Mouse (Mus musculus) MEL (cell line): ENCODE results near the gene Spen. TPM values are rescaled to one million over a fixed set of nuclear protein-coding genes. Genes with fewer than 3 reads are reported as not detected.

Experiments used
- DNase-seq: peaks from one replicate; pipeline ENCODE4 v3.0.0; 2011; ENCODE audit warnings: low read depth, low spot score
- H3K27ac ChIP-seq: 2 replicates; pipeline ENCODE4 v1.5.1; 2012; ENCODE audit warnings: low read depth, mild to moderate bottlenecking, control low read depth, low read length, moderate library complexity; ENCODE audit not compliant: control insufficient read depth
- H3K27me3 ChIP-seq, 2 experiments: fragments of 150-350 bp in 1 of 2; sonication (generic) in 1 of 2; 2 replicates each; pipeline ENCODE4 v1.6.1; 2012; ENCODE audit warnings: low read length in 2 of 2, mild to moderate bottlenecking in 2 of 2, improper control_type of control experiment in 1 of 2, moderate library complexity in 1 of 2; ENCODE audit not compliant: insufficient read depth in 2 of 2, control insufficient read depth in 1 of 2
- H3K36me3 ChIP-seq, 2 experiments: 2 replicates each; pipeline ENCODE4 v1.6.1; 2012 to 2014; ENCODE audit warnings: low read length in 2 of 2, improper control_type of control experiment in 1 of 2, inconsistent platforms in 1 of 2, mild to moderate bottlenecking in 1 of 2; ENCODE audit not compliant: insufficient read depth in 2 of 2, control insufficient read depth in 1 of 2
- H3K4me1 ChIP-seq, 2 experiments: fragments of 150-350 bp in 1 of 2; sonication (generic) in 1 of 2; 2 replicates each; pipeline ENCODE4 v1.6.1; 2012; ENCODE audit warnings: low read length in 2 of 2, improper control_type of control experiment in 1 of 2, mild to moderate bottlenecking in 1 of 2; ENCODE audit not compliant: insufficient read depth in 2 of 2, control insufficient read depth in 1 of 2
- H3K4me3 ChIP-seq, 2 experiments: fragments of 150-350 bp in 1 of 2; sonication (generic) in 1 of 2; 2 replicates each; pipeline ENCODE4 v1.5.1; 2012; ENCODE audit warnings: low read depth in 2 of 2, low read length in 2 of 2, mild to moderate bottlenecking in 2 of 2, moderate library complexity in 2 of 2, control low read depth in 1 of 2, improper control_type of control experiment in 1 of 2; ENCODE audit not compliant: control insufficient read depth in 1 of 2, insufficient read depth in 1 of 2
- H3K79me2 ChIP-seq: 2 replicates; pipeline ENCODE4 v1.6.1; 2012; ENCODE audit warnings: mild to moderate bottlenecking, low read length, moderate library complexity; ENCODE audit not compliant: control insufficient read depth, poor library complexity, insufficient read depth
- H3K9ac ChIP-seq: 2 replicates; pipeline ENCODE4 v1.6.1; 2012; ENCODE audit warnings: low read depth, mild to moderate bottlenecking, control low read depth, low read length, moderate library complexity; ENCODE audit not compliant: control insufficient read depth, poor library complexity, severe bottlenecking
- H3K9me3 ChIP-seq: fragments of 150-350 bp; sonication (generic); replicated peaks from 2 replicates; pipeline ENCODE4 v1.6.1; 2012; ENCODE audit warnings: mild to moderate bottlenecking, low read length, improper control_type of control experiment, moderate library complexity; ENCODE audit not compliant: insufficient read depth
- BHLHE40 ChIP-seq: IDR thresholded peaks from 2 replicates; pipeline ENCODE4 v1.6.1; 2012; ENCODE audit warnings: low read depth, mild to moderate bottlenecking, inconsistent platforms, low read length, improper control_type of control experiment, borderline replicate concordance
- CHD1 ChIP-seq: IDR thresholded peaks from 2 replicates; pipeline ENCODE4 v1.6.1; 2012; ENCODE audit warnings: low read depth, mild to moderate bottlenecking, inconsistent platforms, low read length, improper control_type of control experiment
- E2F4 ChIP-seq: IDR thresholded peaks from 2 replicates; pipeline ENCODE4 v1.6.1; 2011; ENCODE audit warnings: low read depth, low read length, improper control_type of control experiment, borderline replicate concordance
- ELF1 ChIP-seq: IDR thresholded peaks from 2 replicates; pipeline ENCODE4 v1.6.1; 2014; ENCODE audit warnings: low read depth, mild to moderate bottlenecking, inconsistent platforms, low read length, improper control_type of control experiment, moderate library complexity
- EP300 ChIP-seq, 2 experiments: IDR thresholded peaks; 2 replicates each; pipeline ENCODE4 v1.6.1; 2011; ENCODE audit warnings: improper control_type of control experiment in 2 of 2, low read length in 2 of 2, low read depth in 1 of 2, mild to moderate bottlenecking in 1 of 2
- GATA1 ChIP-seq: IDR thresholded peaks from 2 replicates; pipeline ENCODE4 v1.6.1; 2011; ENCODE audit warnings: low read depth, low read length, improper control_type of control experiment
- HCFC1 ChIP-seq: IDR thresholded peaks from 2 replicates; pipeline ENCODE4 v1.6.1; 2012; ENCODE audit warnings: low read depth, mild to moderate bottlenecking, inconsistent platforms, low read length, improper control_type of control experiment, moderate library complexity
- KAT2A ChIP-seq: conservative IDR thresholded peaks from 2 replicates; pipeline ENCODE4 v1.6.1; 2012; ENCODE audit warnings: low read depth, low read length, improper control_type of control experiment, inconsistent platforms
- MAZ ChIP-seq: IDR thresholded peaks from 2 replicates; pipeline ENCODE4 v1.6.1; 2012; ENCODE audit warnings: low read depth, mild to moderate bottlenecking, inconsistent platforms, low read length, improper control_type of control experiment
- MEF2A ChIP-seq: IDR thresholded peaks from 2 replicates; pipeline ENCODE4 v1.6.1; 2014; ENCODE audit warnings: low read depth, mild to moderate bottlenecking, inconsistent platforms, low read length, improper control_type of control experiment; ENCODE audit not compliant: poor library complexity, insufficient replicate concordance, severe bottlenecking; ENCODE audit errors: extremely low read depth
- MXI1 ChIP-seq: IDR thresholded peaks from 2 replicates; pipeline ENCODE4 v1.6.1; 2011; ENCODE audit warnings: mild to moderate bottlenecking, low read depth, low read length, improper control_type of control experiment
- MYB ChIP-seq: IDR thresholded peaks from 2 replicates; pipeline ENCODE4 v1.6.1; 2011; ENCODE audit warnings: mild to moderate bottlenecking, low read depth, low read length, improper control_type of control experiment
- MYC ChIP-seq: IDR thresholded peaks from 2 replicates; pipeline ENCODE4 v1.6.1; 2011; ENCODE audit warnings: low read depth, mild to moderate bottlenecking, low read length, improper control_type of control experiment, moderate library complexity
- NRF1 ChIP-seq: IDR thresholded peaks from 2 replicates; pipeline ENCODE4 v1.6.1; 2014; ENCODE audit warnings: low read depth, mild to moderate bottlenecking, inconsistent platforms, low read length, improper control_type of control experiment, moderate library complexity; ENCODE audit not compliant: poor library complexity, insufficient read depth, severe bottlenecking
- POLR2A ChIP-seq, 2 experiments: IDR thresholded peaks; 2 replicates each; pipeline ENCODE4 v1.6.1; 2011 to 2012; ENCODE audit warnings: low read length in 2 of 2, mild to moderate bottlenecking in 2 of 2, control low read depth in 1 of 2, improper control_type of control experiment in 1 of 2, low read depth in 1 of 2, moderate library complexity in 1 of 2; ENCODE audit not compliant: control insufficient read depth in 1 of 2, insufficient read depth in 1 of 2, poor library complexity in 1 of 2
- POLR2AphosphoS2 ChIP-seq: IDR thresholded peaks from 2 replicates; pipeline ENCODE4 v1.6.1; 2011; ENCODE audit warnings: low read length, improper control_type of control experiment
- POLR2AphosphoS5 ChIP-seq: IDR thresholded peaks from 2 replicates; pipeline ENCODE4 v1.6.1; 2012; ENCODE audit warnings: low read depth, borderline replicate concordance, mild to moderate bottlenecking, inconsistent platforms, low read length, moderate library complexity, mixed read lengths
- RAD21 ChIP-seq: IDR thresholded peaks from 2 replicates; pipeline ENCODE4 v1.6.1; 2011; ENCODE audit warnings: mild to moderate bottlenecking, low read depth, low read length, improper control_type of control experiment
- RCOR1 ChIP-seq: IDR thresholded peaks from 2 replicates; pipeline ENCODE4 v1.6.1; 2012; ENCODE audit warnings: low read depth, mild to moderate bottlenecking, inconsistent platforms, low read length, improper control_type of control experiment
- SIN3A ChIP-seq: IDR thresholded peaks from 2 replicates; pipeline ENCODE4 v1.6.1; 2012; ENCODE audit warnings: low read length, improper control_type of control experiment, inconsistent platforms
- TAL1 ChIP-seq: IDR thresholded peaks from 2 replicates; pipeline ENCODE4 v1.6.1; 2012; ENCODE audit warnings: mild to moderate bottlenecking, inconsistent platforms, low read length, moderate library complexity, mixed read lengths
- TBP ChIP-seq: IDR thresholded peaks from 2 replicates; pipeline ENCODE4 v1.8.0; 2011; ENCODE audit warnings: low read depth, low read length, improper control_type of control experiment
- TCF12 ChIP-seq: IDR thresholded peaks from 2 replicates; pipeline ENCODE4 v1.6.1; 2014; ENCODE audit warnings: low read depth, mild to moderate bottlenecking, inconsistent platforms, low read length, improper control_type of control experiment, moderate library complexity
- USF1 ChIP-seq: IDR thresholded peaks from 2 replicates; pipeline ENCODE4 v1.6.1; 2014; ENCODE audit warnings: low read depth, mild to moderate bottlenecking, inconsistent platforms, low read length, improper control_type of control experiment, moderate library complexity
- ZC3H11A ChIP-seq: IDR thresholded peaks from 2 replicates; pipeline ENCODE4 v1.6.1; 2012; ENCODE audit warnings: low read depth, mild to moderate bottlenecking, inconsistent platforms, low read length, improper control_type of control experiment
- ZNF384 ChIP-seq: IDR thresholded peaks from 2 replicates; pipeline ENCODE4 v1.6.1; 2012; ENCODE audit warnings: low read depth, mild to moderate bottlenecking, inconsistent platforms, low read length, improper control_type of control experiment
- polyA plus RNA-seq, 2 experiments: library from polyadenylated mRNA; stranded (reverse) in 1 of 2; unstranded in 1 of 2; fragments of >175 nt in 1 of 2; fragments of >200 nt in 1 of 2; gene quantifications; 2 replicates each; pipeline versions ENCODE4 v1.2.1 to v1.2.4; 2012; ENCODE audit warnings: low replicate concordance in 2 of 2, low read depth in 1 of 2; ENCODE audit not compliant: insufficient read length in 2 of 2, insufficient read depth in 1 of 2, missing spikeins in 1 of 2
- total RNA-seq: library from RNA; depleted of rRNA; stranded (reverse); fragments of 300-350 nt; gene quantifications from 2 replicates; pipeline ENCODE4 v1.2.3, GENCODE M21; 2012

The Spen gene
- total and polyA plus RNA-seq, 3 experiments, result 11.9 to 102 (median 46.9) TPM

DNA sequence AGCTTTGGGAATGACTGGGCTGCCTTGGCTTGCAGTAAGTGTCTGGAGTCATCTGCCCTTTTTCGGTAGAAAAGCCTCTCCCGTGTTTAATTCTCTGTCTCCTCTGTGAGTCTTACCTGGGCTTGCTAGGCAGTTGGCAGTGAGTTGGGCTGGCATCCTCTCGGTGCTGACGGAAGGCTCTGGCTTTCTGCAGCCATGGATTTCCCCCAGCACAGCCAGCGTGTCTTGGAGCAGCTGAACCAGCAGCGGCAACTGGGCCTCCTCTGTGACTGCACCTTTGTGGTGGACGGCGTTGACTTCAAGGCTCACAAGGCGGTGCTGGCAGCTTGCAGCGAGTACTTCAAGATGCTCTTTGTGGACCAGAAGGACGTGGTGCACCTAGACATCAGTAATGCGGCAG, 76.8 kb downstream of the Spen start:
- Histone ChIP-seq H3K79me2 (0 out of 2 replicates have a peak, but pooled peaks cover 3% of the 10 kb centered on the region), H3K36me3 (no peaks in the 10 kb centered on the region; a peak in 1 of 4 replicates), H3K9ac (no peak overlapping the region), H3K9me3 (no peaks in the 10 kb centered on the region), H3K4me3 (no peak overlapping the region), H3K27me3 (no peaks in the 10 kb centered on the region), H3K27ac (no peak overlapping the region), H3K4me1 (no peaks in the 10 kb centered on the region)
- DNase-seq, result no peak
- TF ChIP-seq TBP (no peak), BHLHE40 (no peak), ZC3H11A (no peak), MAZ (no peak), NRF1 (no peak), MYC (no peak), MYB (no peak), E2F4 (no peak), CHD1 (no peak), TCF12 (no peak), SIN3A (no peak), RCOR1 (no peak)

DNA sequence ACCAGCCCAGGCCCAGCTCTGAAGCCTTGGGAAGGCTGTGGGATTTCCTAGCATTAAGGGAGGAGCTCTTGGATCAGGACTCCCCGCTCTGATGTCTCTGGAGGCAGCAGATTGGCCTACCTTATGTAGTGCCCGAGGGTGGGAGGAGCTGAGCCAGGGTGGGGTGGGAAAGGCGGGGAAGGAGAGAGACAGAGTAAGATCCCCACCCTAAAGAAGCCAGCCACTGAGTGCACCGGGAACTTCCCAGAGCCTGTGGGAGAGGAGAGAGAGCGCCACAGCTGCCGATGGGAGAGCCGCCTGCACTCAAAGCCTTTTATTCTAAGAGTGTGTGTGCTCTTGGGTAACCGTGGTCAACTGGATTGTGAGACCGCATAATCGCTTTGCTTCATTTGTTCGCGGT, 77.3 kb downstream of the Spen start:
- no peaks in the 10 kb centered on the region; a peak in 1 of 4 replicates for H3K36me3 ChIP-seq
- H3K4me1 ChIP-seq, result no peaks in the 10 kb centered on the region

More for the DNA sequence above, 77.3 kb downstream of the Spen start:
- no peak overlapping the region for H3K4me3 ChIP-seq
- no peaks in the 10 kb centered on the region for H3K27me3 ChIP-seq
- H3K9me3 ChIP-seq, result no peaks in the 10 kb centered on the region
- H3K79me2 ChIP-seq, result 0 out of 2 replicates have a peak, but pooled peaks cover 4% of the 10 kb centered on the region
- DNase-seq, result no peak
- H3K27ac ChIP-seq, result no peak overlapping the region
- TF ChIP-seq POLR2AphosphoS5, result no peak
- TF ChIP-seq HCFC1, result no peak
- no peak for TF ChIP-seq EP300 (IDR thresholded peaks at IDR 0.05; ENCODE audit: low read depth in 1 of 2, low read length in 2 of 2)
- TF ChIP-seq E2F4, result no peak
- TF ChIP-seq TAL1, result no peak
- no peak for TF ChIP-seq USF1
- TF ChIP-seq BHLHE40, result no peak
- TF ChIP-seq MEF2A, result no peak
- TF ChIP-seq MXI1, result no peak
- no peak for TF ChIP-seq GATA1
- TF ChIP-seq KAT2A, result no peak
- TF ChIP-seq ELF1, result no peak
- no peak for TF ChIP-seq RAD21
- no peak for TF ChIP-seq POLR2AphosphoS2
- no peak for TF ChIP-seq SIN3A
- no peak for TF ChIP-seq ZNF384
- TF ChIP-seq POLR2A (IDR thresholded peaks at IDR 0.05; ENCODE audit: control insufficient read depth in 1 of 2, insufficient read depth in 1 of 2, low read depth in 1 of 2, low read length in 2 of 2, poor library complexity in 1 of 2), result no peak
- no peak overlapping the region for H3K9ac ChIP-seq
